Mouse (Mus musculus) Patski (cell line): Measurements from ENCODE around the gene Tbc1d4. TPM values are rescaled to one million over a fixed set of nuclear protein-coding genes. Genes with fewer than 3 reads are reported as not detected.

Experiments used
- ATAC-seq: fragments of 100-300 bp; one replicate; pipeline ENCODE4 v1.8.0; 2021
- CTCF ChIA-PET: fragments of 350-600 bp; sonication (Branson Sonifier 250); formaldehyde crosslinking; loops from one replicate; lab custom pipeline; 2022; ENCODE audit warnings: inconsistent platforms; lab: Charles Lee
- POLR2A ChIA-PET: fragments of 350-600 bp; sonication (Branson Sonifier 250); formaldehyde crosslinking; loops from one replicate; lab custom pipeline; 2022; ENCODE audit warnings: antibody characterized with exemption, inconsistent platforms; lab: Charles Lee
- DNase-seq: peaks from one replicate; pipeline ENCODE4 v3.0.0-alpha.2; 2011; ENCODE audit warnings: low read depth, low spot score
- H3K27me3 ChIP-seq: fragments of 371-371 bp; one replicate; pipeline ENCODE4 v1.5.1; 2021
- CTCF ChIP-seq: fragments of 100-300 bp; IDR thresholded peaks from one replicate; pipeline ENCODE4 v1.5.1; 2021
- in situ Hi-C: fragments of 300-500 bp; cut with MboI; formaldehyde crosslinking; loops from 3 replicates; pipeline ENCODE4 v1.11.1; 2018; ENCODE audit warnings: low pct_unique_long_range_greater_than_20kb, mixed read lengths
- polyA plus RNA-seq: library from polyadenylated mRNA; unstranded; gene quantifications from one replicate; pipeline ENCODE4 v1.2.3, GENCODE M21; 2021

The Tbc1d4 gene
- polyA plus RNA-seq, result 11.8 TPM

GRCm38 (mm10) chr14:101608519-101609368 lies at the start of gene Tbc1d4:
Gene Tbc1d4 (minus strand): TSS chr14:101609191.
- in situ Hi-C loops, result loop anchor here (5.0 kb wide), 1 partner anchor 91 kb away; no protein-coding TSS in a partner anchor
- no peaks in the 10 kb centered on the region for H3K27me3 ChIP-seq
- ATAC-seq (peak; percentile 95), DNase-seq (peak; percentile 64)
- ChIA-PET POLR2A (interaction anchor here (0.8 to 1.2 kb wide), 3 partner anchors 33 to 94 kb away, joined by 3 to 4 read pairs (median 3); no protein-coding TSS in a partner anchor), CTCF (interaction anchor here (0.7 to 1.7 kb wide), 16 partner anchors 10 to 147 kb away, joined by 3 to 17 read pairs (median 4); no protein-coding TSS in a partner anchor)
- TF ChIP-seq CTCF, result no peak

GRCm38 (mm10) chr14:101656307-101656706 lies 47.3 kb upstream of the Tbc1d4 start:
- CTCF ChIA-PET, result interaction anchor here (0.9 to 1.3 kb wide), 3 partner anchors 15 to 102 kb away, joined by 3 read pairs; partner anchors contain the start of gene Tbc1d4
- POLR2A ChIA-PET, result no interaction called here
- peaks cover under 1% of the 10 kb centered on the region for H3K27me3 ChIP-seq
- ATAC-seq (no peak), DNase-seq (no peak)
- in situ Hi-C loops, result no loop called here
- TF ChIP-seq CTCF, result no peak

GRCm38 (mm10) chr14:101654526-101654909 lies 45.5 kb upstream of the Tbc1d4 start:
- ChIA-PET CTCF (interaction anchor here (1.1 kb wide), 1 partner anchor 15 kb away, joined by 5 read pairs; no protein-coding TSS in a partner anchor), POLR2A (interaction anchor here (1.2 kb wide), 1 partner anchor 16 kb away, joined by 5 read pairs; no protein-coding TSS in a partner anchor)
- in situ Hi-C loops, result no loop called here
- H3K27me3 ChIP-seq, result peaks cover 9% of the 10 kb centered on the region
- DNase-seq (no peak), ATAC-seq (no peak)
- no peak for TF ChIP-seq CTCF

DNA sequence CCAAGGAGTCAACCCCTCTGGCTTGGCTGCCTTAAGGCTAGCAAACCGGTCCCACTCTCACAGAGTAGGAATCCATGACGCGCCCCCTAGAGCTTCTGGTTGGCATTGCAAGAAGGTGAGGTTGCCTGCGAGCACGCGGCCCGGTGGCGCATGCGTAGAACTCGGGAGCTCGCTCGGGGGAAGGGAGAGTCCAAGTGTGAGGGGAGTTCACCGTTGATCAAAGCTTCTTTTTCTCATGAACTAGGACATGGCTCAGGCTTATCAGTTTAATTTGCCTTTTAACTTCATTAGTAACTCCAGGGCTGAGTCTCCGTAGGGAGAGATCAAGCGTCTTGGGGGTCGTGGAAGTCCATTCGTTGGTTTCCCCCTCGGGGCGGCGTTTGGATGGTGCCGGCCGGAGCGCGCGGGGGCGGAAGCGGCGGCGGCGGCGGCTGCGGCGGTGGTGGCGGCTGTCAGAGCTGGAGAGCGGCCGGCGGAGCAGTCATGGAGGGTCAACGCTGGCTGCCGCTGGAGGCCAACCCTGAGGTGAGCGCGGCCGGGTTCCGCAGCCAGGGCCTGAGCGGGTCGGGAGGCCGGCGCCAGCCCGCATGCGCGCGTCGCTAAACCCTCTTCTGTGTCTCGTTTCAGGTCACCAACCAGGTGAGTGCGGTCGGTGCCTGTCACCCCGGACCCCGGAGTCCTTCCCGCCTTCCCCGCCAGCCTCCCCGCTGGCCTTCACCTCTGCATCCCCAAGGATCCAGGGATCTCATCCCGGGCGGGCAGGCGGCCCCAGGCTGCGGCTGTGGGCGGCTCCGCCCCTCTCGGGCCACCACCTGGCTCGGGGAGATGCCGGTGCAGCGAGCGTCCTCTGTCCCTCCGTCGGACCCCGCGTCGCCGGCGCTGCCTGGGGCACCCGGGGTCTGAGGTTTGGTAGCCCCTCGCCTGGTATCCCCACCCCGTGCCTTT lies 44.9 kb upstream of the Tbc1d4 start, which contains the start of gene Uchl3:
Gene Uchl3 (plus strand): TSS at position 387 of the 945 bp plus-strand sequence.
- CTCF ChIA-PET, result interaction anchor here (0.9 to 1.1 kb wide), 4 partner anchors 11 to 31 kb away, joined by 4 to 7 read pairs (median 6); no protein-coding TSS in a partner anchor
- peak; percentile 97 for TF ChIP-seq CTCF
- ATAC-seq, result peak; percentile 92
- in situ Hi-C loops, result no loop called here
- H3K27me3 ChIP-seq, result peaks cover 9% of the 10 kb centered on the region
- POLR2A ChIA-PET, result interaction anchor here (0.7 to 1.2 kb wide), 2 partner anchors 15 to 193 kb away, joined by 3 to 5 read pairs; no protein-coding TSS in a partner anchor
- DNase-seq, result peak; percentile 68

DNA sequence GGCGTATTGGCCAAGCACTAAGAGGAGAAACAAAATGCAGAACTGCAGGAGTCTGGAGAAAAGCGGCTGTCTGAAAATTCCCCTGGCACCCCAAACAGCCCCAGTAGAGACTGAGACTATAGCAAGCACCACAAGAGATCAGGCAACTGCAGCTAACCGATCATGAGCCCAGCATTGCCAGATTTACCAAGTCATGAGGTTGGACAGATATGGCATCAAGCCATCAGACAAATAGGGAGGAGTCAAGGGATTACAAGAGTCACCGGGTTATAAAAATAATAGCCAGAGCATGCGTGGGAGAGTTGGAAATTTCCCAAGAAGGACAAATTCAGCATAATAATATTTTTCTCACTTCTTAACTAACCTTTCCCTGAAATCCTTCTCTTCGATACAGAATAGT lies 43.6 kb upstream of the Tbc1d4 start:
- peaks cover 9% of the 10 kb centered on the region for H3K27me3 ChIP-seq
- ATAC-seq (no peak), DNase-seq (no peak)
- in situ Hi-C loops, result no loop called here
- POLR2A ChIA-PET, result no interaction called here
- TF ChIP-seq CTCF, result no peak
- CTCF ChIA-PET, result no interaction called here

DNA sequence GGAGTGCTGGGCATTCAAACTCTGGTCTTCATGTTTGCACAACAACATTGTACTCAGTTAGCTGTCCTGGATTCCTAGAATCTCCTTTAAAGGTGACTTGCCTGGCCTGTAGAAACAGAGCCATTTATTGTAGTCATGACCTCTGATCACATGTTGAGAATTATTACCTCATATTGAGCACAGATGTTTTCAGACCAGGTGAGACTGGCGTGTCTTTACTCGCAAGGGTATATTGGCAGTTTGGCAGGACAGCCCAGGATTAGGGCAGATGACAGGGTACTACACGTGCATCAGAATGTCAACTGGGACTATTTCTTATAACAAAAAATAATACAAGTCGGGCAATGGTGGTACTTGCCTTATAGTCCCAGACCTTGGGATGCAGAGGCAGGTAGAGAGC lies 41.6 kb upstream of the Tbc1d4 start:
- ChIA-PET CTCF (interaction anchor here (1.2 to 1.7 kb wide), 2 partner anchors 35 to 190 kb away, joined by 3 to 5 read pairs; no protein-coding TSS in a partner anchor), POLR2A (no interaction called here)
- ATAC-seq (no peak), DNase-seq (no peak)
- peaks cover 19% of the 10 kb centered on the region for H3K27me3 ChIP-seq
- TF ChIP-seq CTCF, result no peak
- in situ Hi-C loops, result no loop called here

DNA sequence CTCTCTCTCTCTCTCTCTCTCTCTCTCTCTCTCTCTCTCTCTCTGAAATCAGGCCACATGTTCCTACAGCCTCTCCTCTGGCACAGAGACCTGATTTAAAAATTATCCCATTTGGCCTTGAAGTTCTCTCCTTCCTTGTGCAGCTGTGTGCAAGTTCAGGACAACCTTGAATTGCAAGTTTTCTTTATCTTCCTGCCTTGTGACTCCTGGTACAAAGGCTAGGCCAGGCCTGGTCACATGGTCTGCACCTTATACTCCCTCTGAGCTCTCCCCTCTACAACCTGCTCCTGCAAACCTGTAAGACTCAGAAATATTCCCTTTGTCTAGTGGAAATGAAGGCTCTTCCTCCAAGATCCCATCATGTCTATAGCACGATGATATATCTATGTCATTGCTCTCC lies 36.0 kb upstream of the Tbc1d4 start:
- in situ Hi-C loops, result no loop called here
- ChIA-PET POLR2A (no interaction called here), CTCF (no interaction called here)
- DNase-seq (no peak), ATAC-seq (no peak)
- peaks cover 10% of the 10 kb centered on the region for H3K27me3 ChIP-seq
- TF ChIP-seq CTCF, result no peak

- no peaks in the 10 kb centered on the region for H3K27me3 ChIP-seq
- in situ Hi-C loops, result no loop called here
- ChIA-PET POLR2A (interaction anchor here (1.1 to 2.3 kb wide), 2 partner anchors 13 to 158 kb away, joined by 3 to 5 read pairs; partner anchors contain the start of gene Uchl3), CTCF (interaction anchor here (1.3 kb wide), 1 partner anchor 13 kb away, joined by 5 read pairs; the partner anchor contains the start of gene Uchl3)
- peak; percentile 55 for DNase-seq
- peak; percentile 93 for ATAC-seq
- no peak for TF ChIP-seq CTCF
Measured at GRCm38 (mm10) chr14:101640153-101640843, 31.3 kb upstream of the Tbc1d4 start, which contains the start of gene Commd6. Gene Commd6 (minus strand): TSS chr14:101640686.

- TF ChIP-seq CTCF, result no peak
- in situ Hi-C loops, result no loop called here
- ChIA-PET POLR2A (no interaction called here), CTCF (interaction anchor here (1.1 to 1.7 kb wide), 3 partner anchors 10 to 177 kb away, joined by 4 to 7 read pairs (median 5); partner anchors contain the start of gene Uchl3)
- ATAC-seq, result no peak
- no peaks in the 10 kb centered on the region for H3K27me3 ChIP-seq
- DNase-seq, result no peak
Measured at GRCm38 (mm10) chr14:101637381-101637780, 28.4 kb upstream of the Tbc1d4 start.
